Mouse (Mus musculus): Measurements from ENCODE around the gene Wwc2. TPM values are rescaled to one million over a fixed set of nuclear protein-coding genes. Genes with fewer than 3 reads are reported as not detected.

The Wwc2 gene
- polyA plus RNA-seq, 1 experiment from 2014 or later = 1.8 TPM

- no peak for DNase-seq (ENCODE audit: low spot score)
Observed at GRCm38 (mm10) chr8:47802349-47802748, 188.4 kb downstream of the Wwc2 start.

- no peak for DNase-seq (ENCODE audit: low spot score)
Observed at GRCm38 (mm10) chr8:47799438-47799837, 191.3 kb downstream of the Wwc2 start.

- no peak for DNase-seq (ENCODE audit: low spot score)
Observed at GRCm38 (mm10) chr8:47791986-47792385, 198.7 kb downstream of the Wwc2 start.

- no peak for DNase-seq (ENCODE audit: low spot score)
Observed at GRCm38 (mm10) chr8:47787705-47788104, 203.0 kb downstream of the Wwc2 start.

GRCm38 (mm10) chr8:47786323-47786722 lies 204.4 kb downstream of the Wwc2 start:
- DNase-seq (ENCODE audit: low spot score) = no peak

GRCm38 (mm10) chr8:47784436-47784835 lies 206.3 kb downstream of the Wwc2 start:
- no peak for DNase-seq (ENCODE audit: low spot score)

GRCm38 (mm10) chr8:47783944-47784343 lies 206.8 kb downstream of the Wwc2 start:
- no peak for DNase-seq (ENCODE audit: low spot score)

- DNase-seq (ENCODE audit: low spot score) = no peak
Observed at GRCm38 (mm10) chr8:47783544-47783943, 207.2 kb downstream of the Wwc2 start.

GRCm38 (mm10) chr8:47781881-47782280 lies 208.8 kb downstream of the Wwc2 start:
- no peak for DNase-seq (ENCODE audit: low spot score)

GRCm38 (mm10) chr8:47779589-47779988 lies 211.1 kb downstream of the Wwc2 start:
- DNase-seq (ENCODE audit: low spot score) = no peak

GRCm38 (mm10) chr8:47777415-47777814 lies 213.3 kb downstream of the Wwc2 start:
- DNase-seq (ENCODE audit: low spot score) = no peak

Other genes with a start within 250 kb of the Wwc2 start
- not detected in 2 replicates for gene Cldn24, start 168.8 kb downstream of the Wwc2 start, polyA plus RNA-seq (2015; fragmentation: Nextera tagmentation; extraction: Ambion mirVana)
- gene Cldn22, start 166.4 kb downstream of the Wwc2 start, polyA plus RNA-seq (2015; fragmentation: Nextera tagmentation; extraction: Ambion mirVana) = not detected in 2 replicates
- 6.2 and 9.0 TPM in 2 replicates for gene Dctd, start 108.2 kb upstream of the Wwc2 start, polyA plus RNA-seq (2015; fragmentation: Nextera tagmentation; extraction: Ambion mirVana)